Mouse (Mus musculus) MEL (cell line): ENCODE data around the gene Phf21a.

Source experiments
- MYC ChIP-seq: IDR thresholded peaks from 2 replicates; pipeline ENCODE4 v1.6.1; 2011; ENCODE audit warnings: low read depth, mild to moderate bottlenecking, low read length, improper control_type of control experiment, moderate library complexity
- POLR2A ChIP-seq, 2 experiments: IDR thresholded peaks; 2 replicates each; pipeline ENCODE4 v1.6.1; 2011 to 2012; ENCODE audit warnings: low read length in 2 of 2, mild to moderate bottlenecking in 2 of 2, control low read depth in 1 of 2, improper control_type of control experiment in 1 of 2, low read depth in 1 of 2, moderate library complexity in 1 of 2; ENCODE audit not compliant: control insufficient read depth in 1 of 2, insufficient read depth in 1 of 2, poor library complexity in 1 of 2
- RCOR1 ChIP-seq: IDR thresholded peaks from 2 replicates; pipeline ENCODE4 v1.6.1; 2012; ENCODE audit warnings: low read depth, mild to moderate bottlenecking, inconsistent platforms, low read length, improper control_type of control experiment

- TF ChIP-seq MYC (no peak), POLR2A (IDR thresholded peaks at IDR 0.05; ENCODE audit: control insufficient read depth in 1 of 2, insufficient read depth in 1 of 2, low read depth in 1 of 2, low read length in 2 of 2, poor library complexity in 1 of 2) (no peak), RCOR1 (no peak)
Measured at GRCm38 (mm10) chr2:92164291-92164690, 71.4 kb downstream of the Phf21a start.
